Mouse (Mus musculus): ENCODE data around the gene Hk2. TPM values are rescaled to one million over a fixed set of nuclear protein-coding genes. Genes with fewer than 3 reads are reported as not detected.

Hk2 gene
- polyA plus RNA-seq, 1 experiment from 2014 or later, result 19.2 TPM

- Histone ChIP-seq H3K4me2 (no peak overlapping the region), H3K36me3 (no peaks in the 10 kb centered on the region), H3K27me3 (no peaks in the 10 kb centered on the region), H3K9ac (replicated peaks) (no peak overlapping the region), H3K4me3 (replicated peaks) (no peak overlapping the region), H3K4me1 (replicated peaks) (no peaks in the 10 kb centered on the region), H3K27ac (no peak overlapping the region), H3K9me3 (peaks cover 3% of the 10 kb centered on the region; the same call in 1 of the 2 replicates)
- 77% methylated on average over 2 of the region's 2 CpGs for WGBS
- ATAC-seq (ENCODE audit: insufficient number of reproducible peaks, insufficient read depth, low FRiP score, low TSS enrichment, low read depth), result no peak
Observed at GRCm38 (mm10) chr6:82790864-82791263, 16.6 kb upstream of the Hk2 start.

- H3K9me3 ChIP-seq, result peaks cover 3% of the 10 kb centered on the region; the same call in 1 of the 2 replicates
- H3K27ac ChIP-seq, result no peak overlapping the region
- H3K4me1 ChIP-seq (replicated peaks), result no peaks in the 10 kb centered on the region
- H3K9ac ChIP-seq (replicated peaks), result no peak overlapping the region
- no peaks in the 10 kb centered on the region for H3K27me3 ChIP-seq
- H3K4me3 ChIP-seq (replicated peaks), result no peak overlapping the region
- no peak overlapping the region for H3K4me2 ChIP-seq
- WGBS, result 83% methylated on average over 4 of the region's 4 CpGs
- H3K36me3 ChIP-seq, result no peaks in the 10 kb centered on the region
- no peak for ATAC-seq (ENCODE audit: insufficient number of reproducible peaks, insufficient read depth, low FRiP score, low TSS enrichment, low read depth)
Observed at GRCm38 (mm10) chr6:82783906-82784305, 9.7 kb upstream of the Hk2 start.

- ATAC-seq (ENCODE audit: insufficient number of reproducible peaks, insufficient read depth, low FRiP score, low TSS enrichment, low read depth), result no peak
Observed at GRCm38 (mm10) chr6:82780802-82781393, 6.6 kb upstream of the Hk2 start.

GRCm38 (mm10) chr6:82780369-82780768 is 6.1 kb upstream of the Hk2 start:
- no peaks in the 10 kb centered on the region for H3K36me3 ChIP-seq
- H3K9me3 ChIP-seq, result no peaks in the 10 kb centered on the region
- H3K27ac ChIP-seq, result no peak overlapping the region
- peaks cover 6% of the 10 kb centered on the region for H3K27me3 ChIP-seq
- H3K4me1 ChIP-seq (replicated peaks), result no peaks in the 10 kb centered on the region
- no peak for ATAC-seq (ENCODE audit: insufficient number of reproducible peaks, insufficient read depth, low FRiP score, low TSS enrichment, low read depth)
- H3K4me3 ChIP-seq (replicated peaks), result no peak overlapping the region
- 72% methylated on average over 4 of the region's 4 CpGs for WGBS
- H3K9ac ChIP-seq (replicated peaks), result no peak overlapping the region
- no peak overlapping the region for H3K4me2 ChIP-seq

More at GRCm38 (mm10) chr6:82780802-82781393, 6.6 kb upstream of the Hk2 start:
- H3K27me3 ChIP-seq, result peaks cover under 1% of the 10 kb centered on the region; the same call in 1 of the 2 replicates
- WGBS, result 59% methylated on average over 8 of the region's 8 CpGs
- no peak overlapping the region for H3K9ac ChIP-seq (replicated peaks)
- H3K27ac ChIP-seq, result no peak overlapping the region
- no peak overlapping the region for H3K4me3 ChIP-seq (replicated peaks)
- H3K4me2 ChIP-seq, result no peak overlapping the region
- no peaks in the 10 kb centered on the region for H3K4me1 ChIP-seq (replicated peaks)
- H3K36me3 ChIP-seq, result no peaks in the 10 kb centered on the region
- no peaks in the 10 kb centered on the region for H3K9me3 ChIP-seq

- no peak overlapping the region for H3K4me3 ChIP-seq (replicated peaks)
- no peak overlapping the region for H3K27ac ChIP-seq
- no peak for ATAC-seq (ENCODE audit: insufficient number of reproducible peaks, insufficient read depth, low FRiP score, low TSS enrichment, low read depth)
- no peaks in the 10 kb centered on the region for H3K9me3 ChIP-seq
- 0 out of 2 replicates have a peak, but pooled peaks cover 4% of the 10 kb centered on the region for H3K4me1 ChIP-seq (replicated peaks)
- no peak overlapping the region for H3K9ac ChIP-seq (replicated peaks)
- WGBS, result 86% methylated on average over 4 of the region's 4 CpGs
- no peak overlapping the region for H3K4me2 ChIP-seq
- peaks cover 11% of the 10 kb centered on the region for H3K27me3 ChIP-seq
- no peaks in the 10 kb centered on the region for H3K36me3 ChIP-seq
Observed at GRCm38 (mm10) chr6:82777124-82777654, 2.9 kb upstream of the Hk2 start.

GRCm38 (mm10) chr6:82775386-82775785 is 1.1 kb upstream of the Hk2 start:
- H3K4me2 ChIP-seq, result no peak overlapping the region

GRCm38 (mm10) chr6:82773261-82774131 is 758 bp downstream of the Hk2 start:
- H3K9me3 ChIP-seq, result no peaks in the 10 kb centered on the region
- ATAC-seq (ENCODE audit: insufficient number of reproducible peaks, insufficient read depth, low FRiP score, low TSS enrichment, low read depth), result peak; percentile 40
- whole genome bisulfite sequencing, result under 1% methylated on average over 68 of the region's 68 CpGs
- H3K9ac ChIP-seq (replicated peaks), result peak overlapping the region; percentile 66
- peaks cover 11% of the 10 kb centered on the region; the same call in 1 of the 2 replicates for H3K4me1 ChIP-seq (replicated peaks)
- H3K4me2 ChIP-seq, result peak overlapping the region; percentile 89
- H3K27me3 ChIP-seq, result peaks cover 11% of the 10 kb centered on the region
- peak overlapping the region; percentile 58 for H3K4me3 ChIP-seq (replicated peaks)
- H3K27ac ChIP-seq, result peak overlapping the region; percentile 70
- no peaks in the 10 kb centered on the region for H3K36me3 ChIP-seq

More at GRCm38 (mm10) chr6:82775386-82775785, 1.1 kb upstream of the Hk2 start:
- Histone ChIP-seq H3K27me3 (peaks cover 11% of the 10 kb centered on the region), H3K4me3 (replicated peaks) (no peak overlapping the region), H3K9ac (replicated peaks) (no peak overlapping the region), H3K9me3 (no peaks in the 10 kb centered on the region), H3K36me3 (no peaks in the 10 kb centered on the region), H3K27ac (no peak overlapping the region), H3K4me1 (replicated peaks) (peaks cover 4% of the 10 kb centered on the region; the same call in 1 of the 2 replicates)
- ATAC-seq (ENCODE audit: insufficient number of reproducible peaks, insufficient read depth, low FRiP score, low TSS enrichment, low read depth), result no peak
- WGBS, result 81% methylated on average over 6 of the region's 6 CpGs

GRCm38 (mm10) chr6:82772451-82773101 is 1.7 kb downstream of the Hk2 start:
- Histone ChIP-seq H3K27me3 (peaks cover 11% of the 10 kb centered on the region), H3K4me2 (peak overlapping the region; percentile 89), H3K4me3 (replicated peaks) (peak overlapping the region; percentile 58), H3K9ac (replicated peaks) (peak overlapping the region; percentile 66), H3K27ac (0 out of 2 replicates have a peak overlapping the region, but pooled peaks have one; percentile 70), H3K9me3 (no peaks in the 10 kb centered on the region), H3K36me3 (no peaks in the 10 kb centered on the region), H3K4me1 (replicated peaks) (peaks cover 11% of the 10 kb centered on the region; the same call in 1 of the 2 replicates)
- WGBS, result under 1% methylated on average over 19 of the region's 19 CpGs
- ATAC-seq (ENCODE audit: insufficient number of reproducible peaks, insufficient read depth, low FRiP score, low TSS enrichment, low read depth), result no peak

- H3K4me3 ChIP-seq (replicated peaks), result peak overlapping the region; percentile 58
- no peak for ATAC-seq (ENCODE audit: insufficient number of reproducible peaks, insufficient read depth, low FRiP score, low TSS enrichment, low read depth)
- no peak overlapping the region for H3K27ac ChIP-seq
- H3K9me3 ChIP-seq, result no peaks in the 10 kb centered on the region
- H3K9ac ChIP-seq (replicated peaks), result no peak overlapping the region
- WGBS, result 1% methylated on average over 10 of the region's 10 CpGs
- H3K4me1 ChIP-seq (replicated peaks), result peaks cover 11% of the 10 kb centered on the region; the same call in 1 of the 2 replicates
- H3K36me3 ChIP-seq, result no peaks in the 10 kb centered on the region
- peaks cover 11% of the 10 kb centered on the region for H3K27me3 ChIP-seq
- peak overlapping the region; percentile 89 for H3K4me2 ChIP-seq
Observed at GRCm38 (mm10) chr6:82771981-82772409, 2.3 kb downstream of the Hk2 start.

GRCm38 (mm10) chr6:82771059-82771458 is 3.2 kb downstream of the Hk2 start:
- Histone ChIP-seq H3K4me3 (replicated peaks) (no peak overlapping the region), H3K9ac (replicated peaks) (no peak overlapping the region), H3K4me1 (replicated peaks) (peaks cover 11% of the 10 kb centered on the region; the same call in 1 of the 2 replicates), H3K27ac (no peak overlapping the region), H3K9me3 (no peaks in the 10 kb centered on the region), H3K27me3 (peaks cover 11% of the 10 kb centered on the region), H3K4me2 (no peak overlapping the region), H3K36me3 (no peaks in the 10 kb centered on the region)
- no peak for ATAC-seq (ENCODE audit: insufficient number of reproducible peaks, insufficient read depth, low FRiP score, low TSS enrichment, low read depth)
- WGBS, result 71% methylated on average over 9 of the region's 9 CpGs

All from limb, embryonic 12.5 days (tissue).